Mouse (Mus musculus) CH12.LX (cell line): ENCODE measurements at regions not wholly inside any gene's neighbourhood (a gene's known extent, or its start where the extent isn't known, plus 50 kb on each side); places are given as distances from the start of the nearest gene placed in this dataset.

Experiments used
- DNase-seq: peaks from one replicate; pipeline ENCODE4 v3.0.0-alpha.2; 2013; ENCODE audit errors: extremely low read depth
- H3K27ac ChIP-seq: 2 replicates; pipeline ENCODE4 v1.5.1; 2012; ENCODE audit warnings: low read depth, mild to moderate bottlenecking, control low read depth, moderate library complexity; ENCODE audit not compliant: insufficient read depth
- H3K27me3 ChIP-seq: replicated peaks from 2 replicates; pipeline ENCODE3; 2012; ENCODE audit warnings: inconsistent platforms
- H3K36me3 ChIP-seq, 2 experiments: replicated peaks in 1 of 2; 2 replicates each; pipeline versions ENCODE3 to v1.6.1; 2012; ENCODE audit warnings: inconsistent platforms in 1 of 2, low read length in 1 of 2, mild to moderate bottlenecking in 1 of 2, mixed read lengths in 1 of 2, moderate library complexity in 1 of 2; ENCODE audit not compliant: control insufficient read depth in 1 of 2, insufficient read depth in 1 of 2
- H3K4me1 ChIP-seq, 2 experiments: 2 replicates each; pipeline ENCODE4 v1.6.1; 2012; ENCODE audit warnings: inconsistent platforms in 1 of 2, moderate library complexity in 1 of 2; ENCODE audit not compliant: insufficient read depth in 2 of 2, control insufficient read depth in 1 of 2
- H3K4me2 ChIP-seq: 2 replicates; pipeline ENCODE4 v1.6.1; 2012; ENCODE audit warnings: low read depth, mild to moderate bottlenecking, control low read depth; ENCODE audit not compliant: poor library complexity, insufficient read depth, severe bottlenecking
- H3K4me3 ChIP-seq, 3 experiments: fragments of 150-350 bp in 1 of 3; sonication (generic) in 1 of 3; replicated peaks in 1 of 3; 2 replicates each; pipeline versions ENCODE3 to v1.5.1; 2011 to 2012; ENCODE audit warnings: low read depth in 2 of 3, low read length in 2 of 3, mild to moderate bottlenecking in 2 of 3, moderate library complexity in 2 of 3, control low read depth in 1 of 3, improper control_type of control experiment in 1 of 3, inconsistent platforms in 1 of 3, mixed read lengths in 1 of 3; ENCODE audit not compliant: poor library complexity in 1 of 3
- H3K79me2 ChIP-seq: replicated peaks from 2 replicates; pipeline ENCODE4 v1.6.1; 2012; ENCODE audit warnings: mild to moderate bottlenecking, moderate library complexity; ENCODE audit not compliant: control insufficient read depth, poor library complexity, insufficient read depth, severe bottlenecking; ENCODE audit errors: extremely low read depth
- H3K9ac ChIP-seq: 2 replicates; pipeline ENCODE4 v1.6.1; 2012; ENCODE audit warnings: low read depth, mild to moderate bottlenecking, control low read depth, moderate library complexity; ENCODE audit not compliant: insufficient read depth
- H3K9me3 ChIP-seq: replicated peaks from 2 replicates; pipeline ENCODE3; 2012; ENCODE audit warnings: low read length, inconsistent platforms, mixed read lengths
- BHLHE40 ChIP-seq: IDR thresholded peaks from 2 replicates; pipeline ENCODE4 v1.6.1; 2011; ENCODE audit warnings: mild to moderate bottlenecking, low read depth, low read length, improper control_type of control experiment
- CHD1 ChIP-seq: IDR thresholded peaks from 2 replicates; pipeline ENCODE4 v1.6.1; 2012; ENCODE audit warnings: low read depth, low read length, improper control_type of control experiment, inconsistent platforms
- CHD2 ChIP-seq: IDR thresholded peaks from 2 replicates; pipeline ENCODE4 v1.6.1; 2011; ENCODE audit warnings: low read length, improper control_type of control experiment
- E2F4 ChIP-seq: IDR thresholded peaks from 2 replicates; pipeline ENCODE4 v1.6.1; 2011; ENCODE audit warnings: low read depth, low read length, improper control_type of control experiment; ENCODE audit not compliant: insufficient replicate concordance
- ELF1 ChIP-seq: IDR thresholded peaks from 2 replicates; pipeline ENCODE4 v1.6.1; 2014; ENCODE audit warnings: low read depth, mild to moderate bottlenecking, inconsistent platforms, low read length, improper control_type of control experiment
- EP300 ChIP-seq: IDR thresholded peaks from 2 replicates; pipeline ENCODE4 v1.6.1; 2011; ENCODE audit warnings: low read length, improper control_type of control experiment
- ETS1 ChIP-seq: conservative IDR thresholded peaks from 2 replicates; pipeline ENCODE4 v1.6.1; 2012; ENCODE audit warnings: low read depth, mild to moderate bottlenecking, inconsistent platforms, low read length, improper control_type of control experiment, moderate library complexity
- JUN ChIP-seq: IDR thresholded peaks from 2 replicates; pipeline ENCODE4 v1.6.1; 2011; ENCODE audit warnings: low read depth, mild to moderate bottlenecking, low read length, improper control_type of control experiment, moderate library complexity; ENCODE audit not compliant: insufficient read depth
- KAT2A ChIP-seq: IDR thresholded peaks from 2 replicates; pipeline ENCODE4 v1.6.1; 2012; ENCODE audit warnings: low read length, improper control_type of control experiment, inconsistent platforms; ENCODE audit not compliant: insufficient replicate concordance
- MAX ChIP-seq: IDR thresholded peaks from 2 replicates; pipeline ENCODE4 v1.6.1; 2011; ENCODE audit warnings: low read length, improper control_type of control experiment
- MAZ ChIP-seq: IDR thresholded peaks from 2 replicates; pipeline ENCODE4 v1.6.1; 2012; ENCODE audit warnings: low read depth, mild to moderate bottlenecking, inconsistent platforms, low read length, improper control_type of control experiment, moderate library complexity
- MEF2A ChIP-seq: IDR thresholded peaks from 2 replicates; pipeline ENCODE4 v1.6.1; 2014; ENCODE audit warnings: low read depth, mild to moderate bottlenecking, inconsistent platforms, low read length, improper control_type of control experiment, borderline replicate concordance
- NELFE ChIP-seq: IDR thresholded peaks from 2 replicates; pipeline ENCODE4 v1.6.1; 2011; ENCODE audit warnings: low read depth, low read length, improper control_type of control experiment
- NRF1 ChIP-seq: IDR thresholded peaks from 2 replicates; pipeline ENCODE4 v1.6.1; 2014; ENCODE audit warnings: low read depth, mild to moderate bottlenecking, inconsistent platforms, low read length, improper control_type of control experiment, moderate library complexity
- PAX5 ChIP-seq: IDR thresholded peaks from 2 replicates; pipeline ENCODE4 v1.6.1; 2012; ENCODE audit warnings: low read length, inconsistent platforms, mixed read lengths
- RAD21 ChIP-seq: IDR thresholded peaks from 2 replicates; pipeline ENCODE4 v1.6.1; 2011; ENCODE audit warnings: low read depth, mild to moderate bottlenecking, low read length, improper control_type of control experiment, moderate library complexity
- RCOR1 ChIP-seq: conservative IDR thresholded peaks from 2 replicates; pipeline ENCODE4 v1.6.1; 2012; ENCODE audit warnings: low read depth, mild to moderate bottlenecking, inconsistent platforms, low read length, improper control_type of control experiment
- SMC3 ChIP-seq: IDR thresholded peaks from 2 replicates; pipeline ENCODE4 v1.6.1; 2011; ENCODE audit warnings: low read depth, low read length, improper control_type of control experiment
- TBP ChIP-seq: conservative IDR thresholded peaks from 2 replicates; pipeline ENCODE4 v1.6.1; 2011; ENCODE audit warnings: low read depth, low read length, improper control_type of control experiment
- TCF12 ChIP-seq: IDR thresholded peaks from 2 replicates; pipeline ENCODE4 v1.6.1; 2014; ENCODE audit warnings: low read depth, mild to moderate bottlenecking, inconsistent platforms, low read length, improper control_type of control experiment
- USF2 ChIP-seq: conservative IDR thresholded peaks from 2 replicates; pipeline ENCODE4 v1.6.1; 2011; ENCODE audit warnings: low read depth, low read length, improper control_type of control experiment
- ZC3H11A ChIP-seq: IDR thresholded peaks from 2 replicates; pipeline ENCODE4 v1.6.1; 2012; ENCODE audit warnings: low read depth, mild to moderate bottlenecking, inconsistent platforms, low read length, improper control_type of control experiment
- ZKSCAN1 ChIP-seq: IDR thresholded peaks from 2 replicates; pipeline ENCODE4 v1.6.1; 2012; ENCODE audit warnings: low read depth, inconsistent platforms, low read length, improper control_type of control experiment, borderline replicate concordance
- dilution Hi-C: fragments of 300-500 bp; cut with MboI; formaldehyde crosslinking; loops from 2 replicates; pipeline ENCODE4 v1.14.3; 2020; ENCODE audit warnings: low sequenced_read_pairs; ENCODE audit not compliant: extremely low pct_unique_long_range_greater_than_20kb, extremely low pct_ligation_motif_present
- in situ Hi-C: fragments of 300-500 bp; cut with MboI; formaldehyde crosslinking; loops from 3 replicates; pipeline ENCODE4 v1.14.3; 2019; ENCODE audit warnings: low sequenced_read_pairs, low pct_ligation_motif_present, low pct_unique_long_range_greater_than_20kb, mixed read lengths

GRCm38 (mm10) chr12:52447482-52447881, 56.3 kb upstream of the Arhgap5 start:
- H3K27me3 ChIP-seq: no peaks in the 10 kb centered on the region
- no peaks in the 10 kb centered on the region for H3K9me3 ChIP-seq
- H3K9ac ChIP-seq: no peak overlapping the region
- TF ChIP-seq E2F4: no peak
- no peak for TF ChIP-seq ZKSCAN1
- no peak for TF ChIP-seq EP300
- no peak for TF ChIP-seq KAT2A
- TF ChIP-seq CHD1: no peak
- TF ChIP-seq NRF1: no peak
- no peak for TF ChIP-seq SMC3
- TF ChIP-seq CHD2: no peak
- no peak for TF ChIP-seq TBP
- dilution Hi-C loops: no loop called here
- DNase-seq: no peak
- H3K36me3 ChIP-seq: no peaks in the 10 kb centered on the region
- H3K4me2 ChIP-seq: no peak overlapping the region
- H3K4me1 ChIP-seq: peaks cover 0 to 7% of the 10 kb centered on the region in 2 experiments; a peak in 1 of 4 replicates
- H3K79me2 ChIP-seq: no peaks in the 10 kb centered on the region
- no peak overlapping the region for H3K27ac ChIP-seq
- in situ Hi-C loops: no loop called here
- no peak overlapping the region for H3K4me3 ChIP-seq

DNA sequence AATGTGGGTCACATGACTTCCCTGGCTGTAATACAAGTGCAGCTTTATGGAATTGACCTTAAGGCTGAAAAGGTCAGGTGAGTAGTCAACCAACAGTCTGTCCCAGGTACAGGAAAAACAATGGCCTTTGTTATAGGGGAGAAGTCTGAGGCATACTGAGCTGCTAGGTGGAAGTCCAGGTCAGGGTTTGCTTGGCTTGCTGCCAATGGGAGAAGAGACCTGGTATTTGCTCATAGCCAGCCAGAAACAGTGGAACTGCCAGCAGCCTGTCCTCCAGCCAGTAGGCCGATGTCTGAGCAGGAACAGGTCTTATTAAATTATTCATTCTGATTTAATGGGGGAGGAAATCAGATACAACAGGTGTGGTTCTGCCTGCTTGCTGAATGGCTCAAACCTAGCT, 55.6 kb upstream of the Arhgap5 start:
- Histone ChIP-seq H3K27ac (no peak overlapping the region), H3K4me1 (peaks cover 0 to 7% of the 10 kb centered on the region in 2 experiments; a peak in 1 of 4 replicates), H3K79me2 (no peaks in the 10 kb centered on the region), H3K36me3 (no peaks in the 10 kb centered on the region), H3K27me3 (no peaks in the 10 kb centered on the region), H3K4me3 (no peak overlapping the region), H3K9me3 (no peaks in the 10 kb centered on the region), H3K4me2 (no peak overlapping the region), H3K9ac (no peak overlapping the region)
- in situ Hi-C loops: no loop called here
- dilution Hi-C loops: no loop called here
- TF ChIP-seq TCF12 (no peak), NELFE (no peak), NRF1 (no peak), ETS1 (no peak), JUN (no peak), PAX5 (no peak), USF2 (no peak), MEF2A (no peak), RAD21 (no peak), ZC3H11A (no peak), CHD1 (no peak), ELF1 (no peak), RCOR1 (no peak), MAX (no peak), SMC3 (no peak), BHLHE40 (no peak), MAZ (no peak)
- no peak for DNase-seq
